Mouse (Mus musculus) urinary bladder, postnatal 14 days (tissue): Measurements from ENCODE around the gene Ube2c.
A peak's percentile ranks its signal among the peaks of the same experiment; 100 is the strongest.

Experiments used
- DNase-seq: peaks from one replicate; pipeline ENCODE4 v3.0.0; 2021; ENCODE audit warnings: low spot score

Gene Ube2c

DNA sequence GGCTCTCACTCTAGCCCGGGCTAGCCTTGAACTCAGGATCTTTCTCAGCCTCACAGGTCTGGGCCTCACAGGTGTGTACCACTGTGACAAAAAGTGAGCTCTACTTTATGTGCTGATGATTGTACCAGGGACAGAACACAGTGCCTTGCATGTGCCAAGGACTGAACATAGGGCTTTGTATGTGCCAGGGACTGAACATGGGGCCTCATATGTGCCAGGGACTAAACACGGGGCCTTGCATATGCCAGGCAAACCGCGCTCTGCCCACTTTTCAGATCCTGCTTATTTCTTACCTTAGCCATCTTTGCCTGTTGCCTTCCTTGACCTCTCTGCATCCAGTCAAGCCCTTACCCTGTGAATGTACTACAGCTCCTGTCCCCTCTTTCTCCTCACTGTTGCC, 7.7 kb upstream of the Ube2c start:
- no peak for DNase-seq

DNA sequence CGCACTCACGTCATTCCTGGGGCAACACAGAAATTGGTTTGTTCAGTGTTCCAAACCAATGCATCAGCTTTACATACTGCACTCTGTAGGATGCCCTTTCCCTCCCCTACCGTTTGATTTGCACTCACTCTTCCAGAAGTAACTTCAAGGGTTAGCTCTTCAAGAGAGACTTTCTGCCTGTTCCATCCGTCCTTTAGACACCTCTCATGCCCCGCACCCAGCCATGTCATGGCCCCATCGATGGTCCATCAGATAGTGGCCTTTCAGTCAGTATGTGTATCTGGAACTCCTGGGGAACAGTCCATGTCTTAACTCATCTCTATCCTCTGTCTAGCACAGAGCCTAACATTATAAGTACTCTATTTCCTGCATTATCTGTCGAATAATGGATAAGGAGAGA, 7.1 kb upstream of the Ube2c start:
- no peak for DNase-seq

DNA sequence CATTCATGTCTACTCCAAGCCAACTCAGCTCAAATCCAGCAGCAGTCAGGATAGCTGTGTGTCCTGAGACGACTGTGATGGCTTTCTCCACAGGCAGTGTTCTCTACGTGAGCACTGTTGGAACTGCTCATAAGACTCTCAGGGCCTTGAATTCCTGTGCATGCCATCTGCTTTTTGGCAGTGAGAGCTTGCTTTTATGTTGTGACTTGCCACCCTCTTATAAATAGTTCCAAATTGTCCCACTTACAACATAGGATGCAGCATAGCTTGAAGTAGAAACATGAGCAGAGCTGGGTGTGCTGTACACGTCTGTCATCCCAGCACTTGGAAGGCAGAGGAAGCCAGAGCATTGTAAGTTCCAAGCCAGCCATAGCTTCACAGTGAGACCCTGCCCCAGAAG, 3.9 kb upstream of the Ube2c start:
- DNase-seq: no peak

DNA sequence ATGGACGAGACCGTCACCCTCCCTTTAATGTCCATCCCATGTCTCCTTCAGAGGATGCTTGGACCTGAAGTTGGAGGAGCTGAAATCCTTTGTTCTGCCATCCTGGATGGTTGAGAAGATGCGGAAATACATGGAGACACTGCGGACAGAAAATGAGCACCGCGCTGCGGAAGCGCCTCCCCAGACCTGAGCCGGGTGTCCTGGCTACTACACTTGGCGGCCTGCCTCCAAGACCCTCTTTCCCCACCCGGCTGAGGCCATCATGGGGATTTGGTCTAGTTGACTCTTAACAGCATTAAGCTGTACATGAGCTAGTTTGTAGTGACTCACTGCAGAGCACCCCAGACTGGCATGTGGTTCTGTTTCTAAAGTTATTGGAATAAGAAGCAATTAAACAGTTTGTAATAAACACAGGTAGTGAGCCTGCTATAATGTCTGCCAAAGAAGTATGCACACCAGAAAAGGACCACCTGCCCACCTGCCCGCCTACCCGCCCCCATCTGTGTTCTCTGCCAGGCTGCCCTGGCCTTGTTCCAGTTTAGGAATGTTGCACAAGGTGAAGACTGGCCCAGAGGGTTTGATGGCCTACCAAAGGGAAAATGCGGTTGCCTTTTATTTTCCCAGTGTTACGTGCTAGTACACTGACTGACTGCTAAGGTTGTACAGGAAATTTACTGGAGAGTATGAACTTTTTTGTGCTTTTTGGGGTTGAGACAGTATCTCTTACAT, 1.7 kb upstream of the Ube2c start:
- no peak for DNase-seq

DNA sequence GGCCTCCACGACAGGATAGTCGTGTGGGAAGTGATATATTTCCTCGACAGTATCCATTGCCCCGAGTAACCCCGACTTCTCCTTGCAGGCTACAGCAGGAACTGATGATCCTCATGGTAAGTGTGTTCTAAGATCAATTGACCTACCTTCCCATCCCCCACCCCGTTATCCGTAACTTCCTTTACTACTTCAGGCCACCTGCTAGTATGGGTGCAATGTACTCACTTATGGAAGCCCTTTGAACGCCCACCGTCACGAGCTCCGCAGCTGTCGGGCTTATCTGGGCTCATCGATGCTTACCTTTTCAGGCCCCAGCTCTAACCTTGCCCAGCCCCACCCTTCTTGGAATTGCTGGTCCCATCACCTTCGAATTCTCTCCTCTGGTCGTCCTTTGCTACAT, 581 bp downstream of the Ube2c start:
- DNase-seq: no peak

DNA sequence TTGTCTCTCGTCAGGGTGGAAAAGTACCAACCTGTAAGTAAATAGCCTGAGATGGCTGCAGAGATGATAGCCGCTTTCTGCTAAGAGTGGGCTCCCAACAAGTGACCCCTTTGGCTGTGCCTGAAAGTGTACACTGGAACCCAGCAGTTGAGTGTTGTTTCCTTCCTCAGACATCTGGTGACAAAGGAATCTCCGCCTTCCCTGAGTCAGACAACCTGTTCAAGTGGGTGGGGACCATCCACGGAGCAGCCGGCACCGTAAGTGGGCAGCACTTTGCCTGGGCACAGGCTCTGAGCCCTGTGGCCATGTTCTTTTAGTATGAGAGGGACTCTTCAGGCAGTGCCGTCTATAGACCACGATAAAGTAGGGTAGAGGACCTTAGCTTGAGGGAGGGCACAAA, 1.4 kb downstream of the Ube2c start:
- no peak for DNase-seq

DNA sequence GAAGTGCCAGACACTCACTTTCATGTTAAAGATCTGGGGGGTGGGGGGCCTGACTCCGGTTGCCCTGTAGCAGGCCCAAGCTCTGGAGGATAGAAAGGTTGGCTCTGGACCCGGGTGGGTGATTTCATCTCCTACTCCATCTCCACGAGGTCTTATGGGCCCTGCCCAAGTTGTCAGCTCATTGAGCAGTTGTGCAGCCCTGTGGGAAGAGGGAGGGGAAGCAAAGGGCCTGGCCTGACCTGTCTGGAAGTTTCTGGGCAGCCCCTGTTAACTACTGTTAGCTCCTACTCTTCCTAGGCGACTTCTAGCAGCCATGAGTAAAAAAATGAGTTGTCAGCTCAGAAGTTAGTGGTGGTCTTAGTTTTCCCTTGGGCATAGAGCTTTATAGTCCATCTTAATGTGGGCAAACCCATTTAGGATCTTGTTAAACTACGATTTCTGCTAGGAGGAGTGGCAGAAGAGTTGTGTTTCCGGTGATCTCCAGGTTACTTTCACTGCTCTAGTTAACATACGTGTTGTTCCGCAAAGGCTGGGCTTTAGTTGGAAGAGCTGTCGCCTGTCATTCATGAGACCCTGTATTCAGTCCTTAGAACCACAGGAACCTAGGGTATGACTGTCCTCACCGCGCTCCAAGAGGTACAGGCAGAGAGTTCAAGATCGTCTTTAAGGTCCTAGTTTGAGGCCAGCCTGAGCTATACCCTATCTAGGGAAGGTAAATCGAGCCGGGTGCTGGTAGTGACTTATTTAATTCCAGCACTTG, 3.7 kb downstream of the Ube2c start:
- DNase-seq: no peak

DNA sequence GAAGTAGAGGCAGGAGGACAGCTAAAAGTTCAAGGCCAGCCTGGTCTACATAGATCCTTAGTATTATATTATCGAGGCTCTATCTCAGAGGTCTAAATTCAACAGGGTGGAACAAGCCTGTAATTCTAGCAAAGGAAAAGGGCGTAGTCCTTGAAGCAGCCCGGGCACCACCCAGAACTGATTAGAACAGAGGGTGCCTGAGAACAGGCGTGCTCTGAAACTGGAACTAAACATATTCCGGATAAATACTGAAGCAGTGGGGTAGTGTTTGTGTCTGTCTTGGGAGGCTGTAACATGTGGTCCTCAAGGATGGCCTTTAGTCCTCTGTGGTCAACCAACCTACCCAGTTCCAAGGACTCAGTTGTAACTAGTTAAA, 4.3 kb downstream of the Ube2c start:
- DNase-seq: no peak

DNA sequence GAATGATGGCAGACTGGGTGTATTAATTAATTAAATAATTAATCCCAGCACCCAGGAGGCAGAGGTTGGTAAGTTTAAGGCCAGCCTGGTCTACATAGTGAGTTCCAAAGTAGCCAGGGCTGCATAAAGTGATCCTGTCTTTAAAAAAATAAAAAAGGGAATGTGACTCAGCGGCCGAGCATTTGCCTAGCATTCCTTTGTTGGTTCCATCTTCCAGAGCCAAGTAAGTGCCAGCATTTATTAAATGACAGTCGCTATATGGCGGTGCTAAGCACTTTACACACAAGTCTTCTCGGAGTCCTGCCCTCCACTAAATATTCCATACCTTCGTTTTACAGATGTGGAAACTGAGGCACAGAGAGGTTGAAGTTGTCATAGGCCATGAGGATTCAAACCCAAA, 6.4 kb downstream of the Ube2c start:
- no peak for DNase-seq

DNA sequence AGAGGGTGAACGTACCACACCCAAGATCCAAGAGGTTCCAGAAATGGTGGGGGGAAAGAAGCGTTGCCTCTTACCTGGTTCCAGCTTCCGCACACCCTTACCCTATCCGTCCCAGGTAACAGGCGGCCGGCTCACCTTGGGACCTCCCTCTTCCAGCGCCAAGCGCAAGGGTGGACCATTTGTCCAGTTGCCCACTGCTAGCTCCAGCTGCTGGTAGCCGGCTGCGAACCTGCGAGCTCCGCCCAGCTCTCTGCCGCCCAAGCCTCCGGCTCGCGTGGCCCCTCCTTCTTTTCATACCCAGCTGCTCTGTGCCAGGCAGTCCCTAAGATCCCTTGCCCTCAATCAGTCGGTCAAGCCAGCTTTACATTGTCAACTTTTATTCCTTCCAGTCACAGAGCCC, 7.1 kb downstream of the Ube2c start:
- no peak for DNase-seq

DNA sequence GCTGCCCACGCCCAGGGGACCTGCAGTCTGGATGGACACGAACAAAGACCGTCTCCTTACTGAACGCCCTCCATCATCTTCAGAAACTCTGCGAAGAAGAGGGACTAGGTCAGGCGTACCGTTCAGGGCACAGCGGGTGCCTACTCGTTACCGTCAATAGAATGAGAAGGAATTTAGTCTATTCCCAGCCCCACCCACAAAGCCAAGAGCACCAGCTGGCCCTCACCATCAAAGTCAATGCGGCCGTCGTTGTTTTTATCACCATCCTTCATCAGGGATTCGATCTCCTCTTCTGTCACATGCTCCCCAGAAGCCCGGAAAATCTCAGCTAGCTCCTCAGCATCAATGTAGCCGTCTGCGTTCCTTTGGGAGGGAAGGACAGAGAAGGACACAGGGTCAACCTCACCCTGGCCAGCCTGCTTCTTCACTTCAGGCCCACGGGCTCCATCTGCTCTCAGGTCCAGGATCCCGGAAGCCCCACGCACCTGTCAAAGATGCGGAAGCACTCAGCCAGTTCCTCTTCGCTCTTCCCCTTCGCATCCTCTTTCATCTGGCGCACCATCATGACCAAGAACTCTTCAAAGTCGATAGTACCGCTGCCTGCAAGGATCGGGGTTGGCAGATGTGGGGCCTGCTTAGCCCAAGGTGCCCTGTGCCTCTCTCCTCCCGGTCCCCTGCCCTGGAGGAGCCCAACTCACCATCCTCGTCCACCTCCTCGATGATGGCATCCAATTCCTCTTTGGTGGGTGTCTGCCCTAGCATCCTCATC, 7.7 kb downstream of the Ube2c start:
- no peak for DNase-seq

DNA sequence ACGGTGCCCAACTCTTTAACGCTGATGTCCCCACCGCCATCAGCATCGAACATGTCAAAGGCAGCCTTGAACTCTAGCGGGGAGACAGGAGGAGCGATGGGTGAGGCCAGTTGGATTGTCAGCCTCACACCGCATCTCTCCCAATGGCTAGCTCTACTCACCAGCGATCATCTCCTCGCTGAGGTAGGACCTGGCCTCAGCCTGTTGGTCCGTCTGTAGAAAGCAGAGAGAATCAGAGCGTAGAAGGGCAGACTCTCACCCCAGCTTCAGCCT, 8.3 kb downstream of the Ube2c start:
- DNase-seq: no peak

DNA sequence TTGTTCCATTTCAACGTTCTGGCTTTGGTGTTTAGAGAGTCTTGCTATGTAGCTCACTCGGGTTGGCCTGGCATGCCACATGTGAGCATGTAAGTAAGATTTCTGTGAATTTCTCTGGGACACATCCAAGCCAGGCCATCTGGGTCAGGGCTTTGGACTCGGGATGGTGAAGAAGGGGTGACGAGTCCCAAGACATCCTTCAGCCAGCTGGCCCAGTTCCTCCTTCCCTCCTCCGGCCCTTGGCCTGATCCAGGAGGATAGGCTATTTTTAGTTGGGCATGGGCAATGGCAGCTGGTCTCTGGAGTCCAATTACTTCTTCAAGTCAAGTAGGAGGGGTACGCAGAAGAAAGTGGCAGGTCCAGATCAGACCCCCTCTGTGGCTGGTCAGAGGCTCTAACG, 9.1 kb downstream of the Ube2c start:
- no peak for DNase-seq

DNA sequence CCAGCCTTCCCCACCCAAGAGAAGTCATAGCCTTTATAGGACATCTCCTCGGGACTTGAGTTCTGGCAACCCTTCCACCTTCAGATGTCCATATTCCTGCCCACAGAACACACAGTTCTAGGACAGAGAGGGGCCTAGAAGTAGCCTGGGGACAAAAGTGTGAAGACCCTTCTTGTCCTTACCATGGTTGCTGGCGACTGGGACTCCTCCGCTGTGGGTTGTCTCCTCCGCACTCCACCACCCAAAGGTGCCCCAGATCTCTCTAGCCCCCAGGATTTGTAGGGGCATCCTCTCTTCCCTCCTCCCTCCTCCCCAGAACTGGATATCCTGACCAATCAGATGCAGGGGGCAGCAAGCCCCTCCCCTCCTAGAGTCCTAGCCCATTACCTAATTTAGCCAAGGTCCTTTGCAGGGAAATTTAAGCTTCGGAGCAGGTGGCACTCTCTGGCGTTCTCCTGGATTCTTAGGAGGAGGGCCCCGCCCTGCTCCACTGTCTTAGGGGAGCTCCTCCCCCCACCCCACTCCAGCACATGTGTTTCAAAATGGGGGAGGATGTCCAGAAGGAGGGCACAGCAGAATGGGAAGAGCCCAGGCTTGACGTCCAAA, 9.9 kb downstream of the Ube2c start, which contains the start of gene Tnnc2:
Tnnc2 (minus strand) TSS at position 487 of the 606 bp plus-strand sequence.
- no peak for DNase-seq

DNA sequence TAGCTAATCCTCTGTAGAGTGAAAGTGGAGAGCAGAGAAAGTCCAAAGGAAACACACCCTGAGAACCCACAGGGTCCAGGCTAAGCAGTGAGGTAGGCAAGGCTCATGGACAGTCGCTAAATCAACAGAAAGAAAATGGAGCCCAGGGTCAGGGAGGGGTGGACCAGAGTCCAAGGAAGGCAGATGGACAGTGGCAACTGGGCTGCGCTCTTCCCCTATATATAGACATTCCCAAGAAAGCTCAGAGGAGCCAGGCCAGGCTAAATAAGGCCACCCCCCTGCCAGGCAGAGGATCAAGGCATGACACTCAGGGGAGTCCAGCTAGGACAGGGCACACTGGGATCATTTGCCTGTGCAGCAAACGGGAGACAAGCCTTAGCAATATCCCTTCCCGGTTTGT, 12.2 kb downstream of the Ube2c start:
- no peak for DNase-seq

DNA sequence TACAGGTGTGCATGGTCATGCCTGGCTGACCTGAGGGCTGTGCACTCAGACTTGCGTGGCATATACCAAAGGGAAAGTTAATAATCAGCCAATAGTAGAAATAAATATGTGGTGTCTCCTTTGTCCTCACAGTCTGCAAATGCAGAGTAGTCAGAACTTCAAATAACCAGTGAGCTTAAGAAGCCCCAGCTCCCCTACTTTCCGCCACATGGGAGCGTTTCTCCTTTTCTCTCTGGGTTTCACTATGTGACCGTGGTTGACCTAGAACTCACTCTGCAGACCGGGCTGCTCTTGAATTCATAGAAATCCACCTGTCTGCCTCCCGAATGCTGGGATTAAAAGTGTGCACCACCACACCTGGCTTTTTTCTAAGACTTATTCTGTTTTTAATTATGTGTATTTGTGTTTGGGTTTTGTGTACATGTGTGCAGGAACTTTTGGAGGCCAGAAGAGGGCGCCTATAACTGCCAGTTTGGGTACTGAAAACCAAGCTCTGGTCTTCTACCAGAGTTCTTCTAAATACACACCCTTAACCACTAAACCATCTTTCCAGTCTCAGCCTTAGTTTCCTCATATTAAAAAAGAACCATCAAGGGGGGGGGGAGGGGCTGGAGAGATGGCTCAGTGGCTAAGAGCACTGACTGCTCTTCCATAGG, 14.4 kb downstream of the Ube2c start:
- no peak for DNase-seq

DNA sequence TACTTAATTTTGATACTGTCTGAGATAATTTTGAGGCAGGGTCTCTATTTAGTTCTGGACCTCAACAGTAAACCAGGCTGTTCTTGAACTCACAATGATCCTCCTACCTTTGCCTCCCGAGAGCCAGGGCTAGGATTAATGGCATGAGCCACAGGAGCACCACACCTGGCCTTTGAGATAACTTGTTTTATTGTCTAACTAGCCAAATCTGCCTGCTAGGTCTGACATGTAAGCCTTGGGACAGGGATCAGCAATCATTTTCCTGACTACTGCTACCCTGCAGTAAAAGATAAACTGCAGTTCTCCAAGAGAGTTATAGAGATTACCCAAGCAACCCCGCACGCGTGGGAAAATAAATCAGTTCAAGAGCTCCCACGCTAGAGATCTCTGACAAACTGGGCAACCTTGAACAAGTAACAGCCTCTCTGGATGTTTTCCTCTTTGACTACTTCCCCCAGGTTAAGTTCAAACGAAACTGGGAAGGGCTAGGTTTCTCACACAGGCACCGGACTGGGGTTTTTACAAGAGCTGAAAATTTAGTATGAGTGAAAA, 15.2 kb downstream of the Ube2c start:
- no peak for DNase-seq

DNA sequence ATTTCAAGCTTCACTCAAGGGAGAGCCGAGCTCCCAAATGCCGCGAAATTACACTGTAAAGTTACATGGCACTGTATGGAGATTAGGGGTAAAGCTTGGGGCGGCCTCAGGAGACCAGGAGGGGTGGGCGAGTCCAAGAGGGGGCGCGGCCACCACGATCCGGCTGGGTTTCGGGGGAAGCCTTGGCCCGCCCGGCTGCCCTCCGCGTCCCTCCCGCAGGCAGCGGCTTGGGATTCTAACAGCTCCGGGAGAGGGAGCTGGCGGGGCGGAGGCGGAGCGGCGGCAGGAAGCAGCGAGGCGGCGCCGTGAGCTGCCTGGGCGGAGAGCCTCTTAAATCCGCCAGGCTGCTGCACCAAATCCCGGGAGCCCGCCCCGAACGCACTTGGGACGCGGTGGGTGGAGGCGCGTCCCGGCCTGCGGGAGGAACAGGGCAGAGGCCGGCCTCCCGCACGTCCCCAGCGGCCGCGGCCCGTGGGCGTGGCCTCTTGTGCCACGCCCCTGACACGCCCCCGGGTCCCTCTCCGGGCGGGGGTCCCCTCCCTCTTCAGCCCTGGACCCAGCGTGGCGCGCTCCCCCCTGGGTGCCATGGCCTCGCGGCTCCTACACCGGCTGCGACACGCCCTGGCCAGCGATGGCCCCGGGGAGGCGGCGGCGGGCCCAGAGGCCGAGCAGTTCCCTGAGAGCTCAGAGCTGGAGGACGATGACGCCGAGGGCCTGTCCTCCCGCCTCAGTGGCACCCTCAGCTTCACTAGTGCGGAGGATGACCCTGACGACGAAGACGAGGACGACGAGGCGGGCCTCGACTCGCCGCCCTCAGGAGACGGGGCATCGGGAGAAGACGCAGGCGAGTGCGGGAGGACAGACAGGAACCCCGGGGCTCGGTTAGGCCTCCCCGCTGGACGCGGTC, 16.0 kb downstream of the Ube2c start, which contains the start of gene Snx21:
Snx21 (plus strand) TSS at position 343 of the 907 bp plus-strand sequence.
- DNase-seq: peak; percentile 92

DNA sequence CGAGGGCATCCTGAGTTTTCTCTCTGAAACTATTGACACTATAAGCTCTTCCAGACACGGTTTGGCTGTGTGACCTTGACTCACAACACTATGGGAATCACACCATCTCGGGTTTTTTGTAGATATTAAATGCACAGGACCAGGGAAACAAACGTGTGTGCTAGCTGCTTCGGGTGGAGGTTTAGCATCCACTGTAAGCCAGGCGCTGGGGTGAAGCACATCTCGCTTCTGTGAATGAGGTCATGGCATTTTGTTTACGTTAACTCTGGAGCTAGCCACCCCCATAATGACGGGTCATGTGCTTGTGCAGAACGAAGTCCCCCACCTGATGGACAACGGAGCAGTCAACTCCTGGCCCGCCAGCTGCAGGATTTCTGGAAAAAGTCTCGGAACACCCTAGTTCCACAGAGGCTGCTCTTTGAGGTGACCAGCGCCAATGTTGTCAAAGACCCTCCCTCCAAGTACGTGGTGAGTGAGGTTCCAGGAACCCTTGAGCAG, 16.7 kb downstream of the Ube2c start:
- no peak for DNase-seq

DNA sequence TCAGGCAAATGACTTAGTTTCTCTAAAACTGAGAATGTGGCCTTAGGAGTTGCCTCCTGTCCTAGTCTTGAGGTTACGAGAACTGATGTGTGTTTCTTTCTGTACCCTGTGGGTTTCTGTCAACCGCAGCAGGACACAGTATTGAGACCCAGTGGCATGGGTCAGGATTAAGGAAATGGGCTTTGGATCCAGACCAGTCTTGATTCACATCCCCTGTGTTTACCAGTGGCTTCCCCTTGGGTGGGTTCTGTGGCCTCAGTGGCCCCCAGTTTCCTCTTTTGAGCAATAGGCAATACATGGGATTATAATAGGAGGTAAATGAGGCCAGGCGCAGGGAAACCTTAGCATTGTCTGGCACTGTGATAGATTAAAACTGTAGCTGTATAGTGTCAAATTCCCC, 17.3 kb downstream of the Ube2c start:
- DNase-seq: no peak

DNA sequence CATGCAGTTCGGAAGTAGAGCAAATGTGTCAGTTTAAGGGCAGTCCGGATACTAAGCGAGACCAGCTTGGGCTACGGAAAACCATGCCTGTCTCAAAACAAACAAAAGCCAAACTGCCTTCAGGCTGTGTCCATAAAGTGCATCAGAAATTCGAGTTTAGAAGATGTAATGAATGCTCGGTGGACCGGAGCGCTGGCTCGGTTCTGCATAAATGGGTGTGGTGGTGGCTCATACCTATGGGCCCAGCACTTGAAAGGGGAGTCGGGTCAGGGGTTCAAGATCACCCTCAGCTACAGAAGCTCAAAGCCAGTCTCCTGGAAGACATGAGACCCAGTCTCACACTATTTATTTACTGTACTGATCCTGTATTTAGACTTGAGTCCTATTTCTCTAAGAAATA, 18.1 kb downstream of the Ube2c start:
- DNase-seq: no peak
